Mouse (Mus musculus): ENCODE data around the gene Uqcrfs1.

DNA sequence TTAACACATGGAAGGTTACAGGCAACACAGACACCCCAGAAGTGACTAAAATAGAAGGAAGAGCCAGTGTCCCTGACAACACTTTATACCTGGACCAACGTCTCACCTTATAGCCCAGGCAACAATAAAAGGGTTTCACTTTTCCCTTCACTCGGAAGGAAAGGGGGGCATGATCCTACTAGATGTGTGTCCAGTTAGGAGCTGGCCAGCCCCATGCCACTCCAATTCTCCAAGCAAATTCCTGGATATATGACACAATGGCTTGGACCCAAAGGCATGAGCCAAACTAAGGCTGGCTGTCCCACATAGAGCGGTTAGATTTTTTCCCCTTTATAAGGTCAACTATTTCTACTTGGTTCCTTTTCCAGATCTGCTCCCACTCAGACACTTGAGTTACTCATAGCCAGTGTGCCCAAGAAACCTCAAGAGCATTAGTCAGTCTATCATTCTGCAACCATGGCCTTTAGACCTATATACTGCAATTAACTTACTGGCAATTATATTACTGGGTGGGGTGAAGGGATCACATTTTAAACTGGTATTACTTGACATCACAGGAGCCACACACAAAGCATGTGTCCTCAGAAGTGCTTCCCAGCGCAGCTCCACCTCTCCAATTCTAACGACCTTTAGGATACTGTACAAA lies 21.8 kb downstream of the Uqcrfs1 start:
- TF ChIP-seq CTCF (IDR thresholded peaks at IDR 0.05; ENCODE audit: borderline replicate concordance, control insufficient read depth, extremely low read depth, insufficient read depth, low read length, poor library complexity) (no peak), POLR2A (IDR thresholded peaks at IDR 0.05; ENCODE audit: control insufficient read depth, extremely low read depth, insufficient read depth, low read length, poor library complexity) (no peak)

Measured in thymus, adult 2 months (tissue).